ENCODE assay signal across 12 mouse cellular contexts in genomic region chr2:145656716-145657115, GRCm38 (mm10).
"Had no signal": no experiment of that assay in that cellular context is flagged by ENCODE, and none has a peak within 500 bp of the region (broad histone marks: within the 10 kb centered on the region; RNA-seq: fewer than 3 reads in every experiment).

No protein-coding gene starts in this region.

- H3K36me3 ChIP-seq: limb, embryonic 15.5 days; liver, embryonic 13.5 days; midbrain, embryonic 13.5 days; neural tube, embryonic 12.5 days; stomach, embryonic 15.5 days had no signal

- H3K27ac ChIP-seq: left cerebral cortex, adult 2 months; limb, embryonic 15.5 days; liver, embryonic 13.5 days; midbrain, embryonic 13.5 days; neural tube, embryonic 12.5 days; stomach, embryonic 15.5 days had no signal

- ATAC-seq: liver, postnatal 0 days; midbrain, embryonic 13.5 days had no signal

- H3K9ac ChIP-seq: limb, embryonic 15.5 days; liver, embryonic 13.5 days; liver, postnatal 0 days; midbrain, embryonic 13.5 days; neural tube, embryonic 12.5 days; stomach, embryonic 15.5 days had no signal

- H3K4me2 ChIP-seq: limb, embryonic 15.5 days; liver, embryonic 13.5 days; midbrain, embryonic 13.5 days; neural tube, embryonic 12.5 days; stomach, embryonic 15.5 days had no signal

- H3K27me3 ChIP-seq: limb, embryonic 15.5 days; liver, embryonic 13.5 days; midbrain, embryonic 13.5 days; neural tube, embryonic 12.5 days; stomach, embryonic 15.5 days had no signal

- H3K4me1 ChIP-seq: limb, embryonic 15.5 days; liver, embryonic 13.5 days; midbrain, embryonic 13.5 days; neural tube, embryonic 12.5 days; stomach, embryonic 15.5 days had no signal

- H3K4me3 ChIP-seq: left cerebral cortex, adult 2 months; limb, embryonic 15.5 days; liver, embryonic 13.5 days; midbrain, embryonic 13.5 days; neural tube, embryonic 12.5 days; stomach, embryonic 15.5 days had no signal

- H3K9me3 ChIP-seq: limb, embryonic 15.5 days; liver, embryonic 13.5 days; midbrain, embryonic 13.5 days; neural tube, embryonic 12.5 days; stomach, embryonic 15.5 days had no signal

- DNase-seq: kidney, adult 11 months; kidney, adult 9 months; kidney, postnatal 14 days; liver, embryonic 13.5 days; liver, postnatal 0 days; right cerebral cortex, postnatal 14 days; thymus, postnatal 36 days had no signal
